Mouse (Mus musculus) CH12.LX (cell line): ENCODE measurements at regions not wholly inside any gene's neighbourhood (a gene's known extent, or its start where the extent isn't known, plus 50 kb on each side); places are given as distances from the start of the nearest gene placed in this dataset.

Source experiments
- DNase-seq: peaks from one replicate; pipeline ENCODE4 v3.0.0-alpha.2; 2013; ENCODE audit errors: extremely low read depth
- H3K27ac ChIP-seq: 2 replicates; pipeline ENCODE4 v1.5.1; 2012; ENCODE audit warnings: low read depth, mild to moderate bottlenecking, control low read depth, moderate library complexity; ENCODE audit not compliant: insufficient read depth
- H3K27me3 ChIP-seq: replicated peaks from 2 replicates; pipeline ENCODE3; 2012; ENCODE audit warnings: inconsistent platforms
- H3K36me3 ChIP-seq, 2 experiments: replicated peaks in 1 of 2; 2 replicates each; pipeline versions ENCODE3 to v1.6.1; 2012; ENCODE audit warnings: inconsistent platforms in 1 of 2, low read length in 1 of 2, mild to moderate bottlenecking in 1 of 2, mixed read lengths in 1 of 2, moderate library complexity in 1 of 2; ENCODE audit not compliant: control insufficient read depth in 1 of 2, insufficient read depth in 1 of 2
- H3K4me1 ChIP-seq, 2 experiments: 2 replicates each; pipeline ENCODE4 v1.6.1; 2012; ENCODE audit warnings: inconsistent platforms in 1 of 2, moderate library complexity in 1 of 2; ENCODE audit not compliant: insufficient read depth in 2 of 2, control insufficient read depth in 1 of 2
- H3K4me2 ChIP-seq: 2 replicates; pipeline ENCODE4 v1.6.1; 2012; ENCODE audit warnings: low read depth, mild to moderate bottlenecking, control low read depth; ENCODE audit not compliant: poor library complexity, insufficient read depth, severe bottlenecking
- H3K4me3 ChIP-seq, 3 experiments: fragments of 150-350 bp in 1 of 3; sonication (generic) in 1 of 3; replicated peaks in 1 of 3; 2 replicates each; pipeline versions ENCODE3 to v1.5.1; 2011 to 2012; ENCODE audit warnings: low read depth in 2 of 3, low read length in 2 of 3, mild to moderate bottlenecking in 2 of 3, moderate library complexity in 2 of 3, control low read depth in 1 of 3, improper control_type of control experiment in 1 of 3, inconsistent platforms in 1 of 3, mixed read lengths in 1 of 3; ENCODE audit not compliant: poor library complexity in 1 of 3
- H3K79me2 ChIP-seq: replicated peaks from 2 replicates; pipeline ENCODE4 v1.6.1; 2012; ENCODE audit warnings: mild to moderate bottlenecking, moderate library complexity; ENCODE audit not compliant: control insufficient read depth, poor library complexity, insufficient read depth, severe bottlenecking; ENCODE audit errors: extremely low read depth
- H3K9ac ChIP-seq: 2 replicates; pipeline ENCODE4 v1.6.1; 2012; ENCODE audit warnings: low read depth, mild to moderate bottlenecking, control low read depth, moderate library complexity; ENCODE audit not compliant: insufficient read depth
- H3K9me3 ChIP-seq: replicated peaks from 2 replicates; pipeline ENCODE3; 2012; ENCODE audit warnings: low read length, inconsistent platforms, mixed read lengths
- CHD1 ChIP-seq: IDR thresholded peaks from 2 replicates; pipeline ENCODE4 v1.6.1; 2012; ENCODE audit warnings: low read depth, low read length, improper control_type of control experiment, inconsistent platforms
- CTCF ChIP-seq, 2 experiments: IDR thresholded peaks in 1 of 2; conservative IDR thresholded peaks in 1 of 2; 2 replicates each; pipeline ENCODE4 v1.5.1; 2011 to 2012; ENCODE audit warnings: low read depth in 2 of 2, low read length in 2 of 2, improper control_type of control experiment in 1 of 2, inconsistent platforms in 1 of 2, mild to moderate bottlenecking in 1 of 2, moderate library complexity in 1 of 2
- EP300 ChIP-seq: IDR thresholded peaks from 2 replicates; pipeline ENCODE4 v1.6.1; 2011; ENCODE audit warnings: low read length, improper control_type of control experiment
- ETS1 ChIP-seq: conservative IDR thresholded peaks from 2 replicates; pipeline ENCODE4 v1.6.1; 2012; ENCODE audit warnings: low read depth, mild to moderate bottlenecking, inconsistent platforms, low read length, improper control_type of control experiment, moderate library complexity
- GABPA ChIP-seq: IDR thresholded peaks from 2 replicates; pipeline ENCODE4 v1.6.1; 2012; ENCODE audit warnings: low read depth, low read length, improper control_type of control experiment, inconsistent platforms; ENCODE audit not compliant: insufficient replicate concordance
- HCFC1 ChIP-seq: IDR thresholded peaks from 2 replicates; pipeline ENCODE4 v1.6.1; 2012; ENCODE audit warnings: low read depth, mild to moderate bottlenecking, inconsistent platforms, low read length, improper control_type of control experiment
- JUND ChIP-seq: conservative IDR thresholded peaks from 2 replicates; pipeline ENCODE4 v1.6.1; 2011; ENCODE audit warnings: low read depth, low read length, improper control_type of control experiment
- MAFK ChIP-seq: IDR thresholded peaks from 2 replicates; pipeline ENCODE4 v1.6.1; 2011; ENCODE audit warnings: low read length, improper control_type of control experiment; ENCODE audit not compliant: insufficient replicate concordance
- MAX ChIP-seq: IDR thresholded peaks from 2 replicates; pipeline ENCODE4 v1.6.1; 2011; ENCODE audit warnings: low read length, improper control_type of control experiment
- MAZ ChIP-seq: IDR thresholded peaks from 2 replicates; pipeline ENCODE4 v1.6.1; 2012; ENCODE audit warnings: low read depth, mild to moderate bottlenecking, inconsistent platforms, low read length, improper control_type of control experiment, moderate library complexity
- MXI1 ChIP-seq: IDR thresholded peaks from 2 replicates; pipeline ENCODE4 v1.6.1; 2011; ENCODE audit warnings: mild to moderate bottlenecking, low read depth, low read length, improper control_type of control experiment
- PAX5 ChIP-seq: IDR thresholded peaks from 2 replicates; pipeline ENCODE4 v1.6.1; 2012; ENCODE audit warnings: low read length, inconsistent platforms, mixed read lengths
- POLR2AphosphoS2 ChIP-seq: IDR thresholded peaks from 2 replicates; pipeline ENCODE4 v1.6.1; 2011; ENCODE audit warnings: low read depth, low read length, improper control_type of control experiment
- RAD21 ChIP-seq: IDR thresholded peaks from 2 replicates; pipeline ENCODE4 v1.6.1; 2011; ENCODE audit warnings: low read depth, mild to moderate bottlenecking, low read length, improper control_type of control experiment, moderate library complexity
- RCOR1 ChIP-seq: conservative IDR thresholded peaks from 2 replicates; pipeline ENCODE4 v1.6.1; 2012; ENCODE audit warnings: low read depth, mild to moderate bottlenecking, inconsistent platforms, low read length, improper control_type of control experiment
- SIN3A ChIP-seq: IDR thresholded peaks from 2 replicates; pipeline ENCODE4 v1.6.1; 2012; ENCODE audit warnings: low read length, improper control_type of control experiment, inconsistent platforms
- SMC3 ChIP-seq: IDR thresholded peaks from 2 replicates; pipeline ENCODE4 v1.6.1; 2011; ENCODE audit warnings: low read depth, low read length, improper control_type of control experiment
- USF1 ChIP-seq: IDR thresholded peaks from 2 replicates; pipeline ENCODE4 v1.6.1; 2014; ENCODE audit warnings: low read depth, mild to moderate bottlenecking, inconsistent platforms, low read length, improper control_type of control experiment
- USF2 ChIP-seq: conservative IDR thresholded peaks from 2 replicates; pipeline ENCODE4 v1.6.1; 2011; ENCODE audit warnings: low read depth, low read length, improper control_type of control experiment
- ZC3H11A ChIP-seq: IDR thresholded peaks from 2 replicates; pipeline ENCODE4 v1.6.1; 2012; ENCODE audit warnings: low read depth, mild to moderate bottlenecking, inconsistent platforms, low read length, improper control_type of control experiment
- ZMIZ1 ChIP-seq: IDR thresholded peaks from 2 replicates; pipeline ENCODE4 v1.6.1; 2012; ENCODE audit warnings: low read depth, mild to moderate bottlenecking, inconsistent platforms, low read length, improper control_type of control experiment
- ZNF384 ChIP-seq: IDR thresholded peaks from 2 replicates; pipeline ENCODE4 v1.6.1; 2012; ENCODE audit warnings: low read depth, low read length, improper control_type of control experiment, inconsistent platforms
- dilution Hi-C: fragments of 300-500 bp; cut with MboI; formaldehyde crosslinking; loops from 2 replicates; pipeline ENCODE4 v1.14.3; 2020; ENCODE audit warnings: low sequenced_read_pairs; ENCODE audit not compliant: extremely low pct_unique_long_range_greater_than_20kb, extremely low pct_ligation_motif_present
- in situ Hi-C: fragments of 300-500 bp; cut with MboI; formaldehyde crosslinking; loops from 3 replicates; pipeline ENCODE4 v1.14.3; 2019; ENCODE audit warnings: low sequenced_read_pairs, low pct_ligation_motif_present, low pct_unique_long_range_greater_than_20kb, mixed read lengths

DNA sequence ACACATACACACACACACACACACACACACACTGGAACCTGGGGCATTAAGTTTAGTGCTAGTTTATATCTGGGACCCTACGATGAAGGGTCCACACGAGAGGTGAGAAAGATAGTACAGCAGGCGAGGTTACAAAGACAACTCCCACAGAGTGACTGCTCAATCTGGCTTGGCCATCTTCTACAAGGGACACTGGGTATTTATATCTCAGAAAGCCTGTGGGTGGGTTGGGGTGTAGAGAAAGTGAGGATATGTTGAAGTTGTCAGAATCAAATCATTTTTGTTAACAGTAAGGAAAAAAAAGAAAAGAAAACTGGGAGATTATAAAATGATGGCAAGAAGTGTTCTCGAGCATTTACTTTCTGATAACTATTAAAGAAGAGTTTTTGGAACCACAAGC is 138.8 kb downstream of the Ifi44 start:
- Histone ChIP-seq H3K4me2 (no peak overlapping the region), H3K79me2 (no peaks in the 10 kb centered on the region), H3K27ac (no peak overlapping the region), H3K4me3 (no peak overlapping the region), H3K9me3 (no peaks in the 10 kb centered on the region), H3K36me3 (no peaks in the 10 kb centered on the region), H3K27me3 (no peaks in the 10 kb centered on the region), H3K9ac (no peak overlapping the region), H3K4me1 (no peaks in the 10 kb centered on the region)
- in situ Hi-C loops (no loop called here), dilution Hi-C loops (no loop called here)
- DNase-seq = no peak
- no peak for TF ChIP-seq MAZ
- no peak for TF ChIP-seq POLR2AphosphoS2
- no peak for TF ChIP-seq USF1
- TF ChIP-seq GABPA = no peak
- no peak for TF ChIP-seq ZNF384

- Histone ChIP-seq H3K9me3 (no peaks in the 10 kb centered on the region), H3K4me1 (no peaks in the 10 kb centered on the region), H3K4me2 (no peak overlapping the region), H3K27ac (no peak overlapping the region), H3K79me2 (no peaks in the 10 kb centered on the region), H3K36me3 (no peaks in the 10 kb centered on the region), H3K27me3 (no peaks in the 10 kb centered on the region), H3K9ac (no peak overlapping the region), H3K4me3 (no peak overlapping the region)
- dilution Hi-C loops (no loop called here), in situ Hi-C loops (no loop called here)
- no peak for DNase-seq
- TF ChIP-seq RCOR1 = no peak
- TF ChIP-seq ETS1 = no peak
- TF ChIP-seq MAX = no peak
- no peak for TF ChIP-seq ZMIZ1
- TF ChIP-seq SIN3A = no peak
- no peak for TF ChIP-seq CHD1
- no peak for TF ChIP-seq ZC3H11A
- TF ChIP-seq RAD21 = no peak
- no peak for TF ChIP-seq USF1
- no peak for TF ChIP-seq HCFC1
- TF ChIP-seq ZNF384 = no peak
Measured at GRCm38 (mm10) chr3:151607689-151608088, 142.1 kb downstream of the Ifi44 start.

DNA sequence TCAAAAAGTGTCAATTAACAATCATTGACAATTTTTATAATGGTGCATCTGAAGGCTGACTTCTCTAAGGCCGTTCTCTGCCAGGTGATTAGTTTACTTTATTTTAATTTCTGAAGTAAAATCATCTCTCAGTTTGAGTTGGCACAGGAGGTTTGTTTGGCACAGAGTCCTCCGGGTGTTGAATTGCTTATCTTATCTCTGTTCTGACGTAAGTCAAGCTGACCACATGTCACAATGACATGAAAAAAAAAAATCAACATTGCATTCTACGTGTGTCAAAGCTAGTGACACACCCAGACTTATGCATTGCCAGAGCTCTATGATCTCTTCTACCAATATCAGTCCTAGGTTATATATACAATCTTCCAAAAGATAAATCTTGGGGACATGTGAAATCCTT is 146.4 kb downstream of the Ifi44 start:
- in situ Hi-C loops = no loop called here
- H3K36me3 ChIP-seq = no peaks in the 10 kb centered on the region
- H3K27me3 ChIP-seq = no peaks in the 10 kb centered on the region
- DNase-seq = no peak
- H3K79me2 ChIP-seq = no peaks in the 10 kb centered on the region
- no peak overlapping the region for H3K4me3 ChIP-seq
- H3K27ac ChIP-seq = no peak overlapping the region
- TF ChIP-seq USF2 (no peak), SIN3A (no peak), PAX5 (no peak), ETS1 (no peak), JUND (no peak), CTCF (conservative IDR thresholded peaks at IDR 0.05 in 1 of 2, IDR thresholded peaks at IDR 0.05 in 1 of 2; ENCODE audit: low read depth in 2 of 2, low read length in 2 of 2) (no peak), SMC3 (no peak), MXI1 (no peak), ZNF384 (no peak), EP300 (no peak), MAFK (no peak)
- no peaks in the 10 kb centered on the region for H3K4me1 ChIP-seq
- no peaks in the 10 kb centered on the region for H3K9me3 ChIP-seq
- dilution Hi-C loops = no loop called here
- no peak overlapping the region for H3K4me2 ChIP-seq
- H3K9ac ChIP-seq = no peak overlapping the region
